Mouse (Mus musculus) embryo, embryonic 10.5 days (tissue): ENCODE data around the gene Tex45.

Experiments used
- DNase-seq: peaks from one replicate; pipeline ENCODE4 v3.0.0-alpha.2; 2015; ENCODE audit warnings: low spot score

The Tex45 gene

GRCm38 (mm10) chr8:3470562-3470961 is at the start of gene Tex45:
Gene Tex45 (plus strand): TSS chr8:3470862.
- DNase-seq, result no peak

- DNase-seq, result no peak
These were observed 49.2 kb upstream of the Tex45 start for GRCm38 (mm10) chr8:3421507-3421906.

- no peak for DNase-seq
These were observed 45.4 kb upstream of the Tex45 start for GRCm38 (mm10) chr8:3425217-3425616.

DNA sequence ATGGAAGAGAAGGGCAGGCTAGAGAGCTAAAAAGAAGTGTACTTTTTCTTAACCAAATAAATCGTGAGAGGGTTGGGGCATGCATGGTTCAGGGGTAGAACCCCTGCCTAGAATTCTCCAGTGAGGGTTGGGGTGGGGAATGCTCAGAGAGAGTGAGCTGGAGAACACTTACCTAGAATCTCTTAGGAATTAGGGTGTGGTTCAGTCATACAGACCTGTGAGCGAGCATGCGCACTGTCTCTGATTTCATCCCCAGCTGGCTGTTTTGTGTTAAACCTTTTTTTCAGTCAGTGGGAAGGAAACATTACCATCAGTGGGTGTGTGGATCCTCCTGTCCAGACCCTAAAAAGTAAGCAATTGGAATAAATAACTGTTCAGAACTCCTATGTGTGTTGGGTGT is 44.5 kb upstream of the Tex45 start:
- DNase-seq, result no peak

GRCm38 (mm10) chr8:3428426-3428825 is 42.2 kb upstream of the Tex45 start:
- DNase-seq, result no peak

DNA sequence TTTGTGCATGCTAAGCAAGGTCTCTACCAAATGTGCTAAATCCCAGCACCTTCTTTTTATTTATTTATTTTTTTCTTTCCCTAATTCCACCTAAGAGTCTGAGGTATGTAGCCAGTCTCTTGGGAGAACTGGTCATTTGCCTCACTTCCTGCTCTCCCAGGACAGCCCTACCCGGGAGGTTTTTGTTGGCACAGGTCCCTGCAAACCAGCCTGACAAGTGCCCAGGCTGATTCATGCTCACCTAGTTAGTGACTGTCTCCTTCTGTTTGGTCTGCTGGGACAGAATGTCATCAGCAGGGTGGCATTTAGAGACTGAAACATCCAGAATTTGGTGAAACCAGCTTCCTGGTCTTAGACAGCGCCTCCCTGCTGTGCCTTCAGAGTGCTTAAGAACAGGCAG is 40.7 kb upstream of the Tex45 start:
- DNase-seq, result no peak

GRCm38 (mm10) chr8:3431113-3431512 is 39.5 kb upstream of the Tex45 start:
- DNase-seq, result no peak

GRCm38 (mm10) chr8:3436492-3436891 is 34.2 kb upstream of the Tex45 start:
- no peak for DNase-seq

DNA sequence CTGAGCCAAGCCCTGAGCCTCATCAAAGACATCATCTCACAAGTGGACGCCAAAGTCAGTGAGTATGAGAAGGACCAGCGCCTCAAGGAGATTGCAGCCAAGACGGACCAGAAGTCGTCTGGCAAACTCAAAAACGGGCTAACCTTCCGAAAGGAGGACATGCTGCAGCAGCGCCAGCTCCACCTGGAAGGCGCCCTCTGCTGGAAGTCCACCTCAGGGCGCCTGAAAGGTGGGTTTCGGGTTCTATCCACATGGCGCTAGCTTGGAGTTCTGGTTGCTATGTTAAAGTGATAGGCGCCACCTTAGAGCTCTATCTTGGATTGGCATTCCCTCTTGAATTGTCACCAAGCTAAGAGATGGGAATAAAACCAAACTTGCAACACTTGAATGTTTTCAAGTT is 31.2 kb upstream of the Tex45 start:
- DNase-seq, result no peak

DNA sequence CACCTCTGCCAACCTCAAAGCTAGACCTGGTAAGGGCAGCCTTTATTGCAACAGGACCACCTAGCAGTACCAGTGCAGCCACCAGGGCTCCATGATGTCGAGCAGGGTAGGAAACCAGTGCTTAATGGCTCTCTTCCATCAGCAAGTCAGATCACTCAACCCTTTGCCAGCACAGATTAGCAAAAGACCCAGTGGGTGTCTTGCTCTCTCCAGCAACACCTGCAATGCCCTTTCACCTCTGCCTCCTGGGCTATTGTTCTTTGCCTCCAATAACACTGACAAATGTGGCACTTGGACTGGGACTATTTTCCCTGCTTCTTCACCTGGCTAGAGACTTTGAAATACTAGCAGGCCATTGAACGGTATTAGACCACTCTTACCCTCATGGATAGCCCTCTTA is 21.4 kb upstream of the Tex45 start:
- no peak for DNase-seq

GRCm38 (mm10) chr8:3450670-3451069 is 20.0 kb upstream of the Tex45 start:
- peak; percentile 79 for DNase-seq

DNA sequence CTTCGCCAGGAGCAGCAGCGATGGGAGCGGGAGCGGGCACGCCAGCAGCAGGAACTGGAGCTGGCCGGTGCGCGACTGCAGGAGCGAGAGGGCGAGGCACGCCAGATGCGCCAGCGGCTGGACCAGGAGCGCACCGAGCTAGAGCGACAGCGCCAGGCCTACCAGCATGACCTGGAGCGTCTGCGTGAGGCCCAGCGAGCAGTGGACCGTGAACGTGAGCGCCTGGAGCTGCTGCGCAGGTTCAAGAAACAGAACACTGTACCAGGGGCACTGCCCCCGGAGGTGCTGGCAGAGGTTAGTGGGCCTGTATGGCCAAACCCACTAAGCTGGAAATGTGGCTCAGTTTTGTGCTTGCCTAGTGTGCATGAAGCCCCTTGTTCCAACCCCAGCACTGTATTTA is 18.7 kb upstream of the Tex45 start:
- no peak for DNase-seq

- DNase-seq, result no peak
These were observed 7.4 kb upstream of the Tex45 start for GRCm38 (mm10) chr8:3463248-3463647.

DNA sequence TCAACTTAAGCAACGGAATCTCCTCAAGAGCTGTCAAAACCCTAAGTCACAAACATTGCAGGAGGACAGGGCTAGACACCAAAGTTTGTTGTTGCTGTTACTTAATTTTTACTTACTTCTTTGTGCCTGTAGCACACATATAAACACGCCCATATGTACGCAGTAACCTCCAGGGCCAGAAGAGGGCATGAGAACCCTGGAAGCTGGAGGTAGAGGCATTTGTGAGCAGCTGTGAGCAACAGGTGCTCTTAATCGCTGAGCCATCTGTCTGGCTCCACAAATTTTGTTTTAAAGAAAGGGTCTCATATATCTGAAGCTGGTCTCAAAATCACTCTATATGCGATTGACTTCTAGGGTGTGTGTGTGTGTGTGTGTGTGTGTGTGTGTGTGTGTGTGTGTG is 6.4 kb upstream of the Tex45 start:
- DNase-seq, result peak; percentile 76

DNA sequence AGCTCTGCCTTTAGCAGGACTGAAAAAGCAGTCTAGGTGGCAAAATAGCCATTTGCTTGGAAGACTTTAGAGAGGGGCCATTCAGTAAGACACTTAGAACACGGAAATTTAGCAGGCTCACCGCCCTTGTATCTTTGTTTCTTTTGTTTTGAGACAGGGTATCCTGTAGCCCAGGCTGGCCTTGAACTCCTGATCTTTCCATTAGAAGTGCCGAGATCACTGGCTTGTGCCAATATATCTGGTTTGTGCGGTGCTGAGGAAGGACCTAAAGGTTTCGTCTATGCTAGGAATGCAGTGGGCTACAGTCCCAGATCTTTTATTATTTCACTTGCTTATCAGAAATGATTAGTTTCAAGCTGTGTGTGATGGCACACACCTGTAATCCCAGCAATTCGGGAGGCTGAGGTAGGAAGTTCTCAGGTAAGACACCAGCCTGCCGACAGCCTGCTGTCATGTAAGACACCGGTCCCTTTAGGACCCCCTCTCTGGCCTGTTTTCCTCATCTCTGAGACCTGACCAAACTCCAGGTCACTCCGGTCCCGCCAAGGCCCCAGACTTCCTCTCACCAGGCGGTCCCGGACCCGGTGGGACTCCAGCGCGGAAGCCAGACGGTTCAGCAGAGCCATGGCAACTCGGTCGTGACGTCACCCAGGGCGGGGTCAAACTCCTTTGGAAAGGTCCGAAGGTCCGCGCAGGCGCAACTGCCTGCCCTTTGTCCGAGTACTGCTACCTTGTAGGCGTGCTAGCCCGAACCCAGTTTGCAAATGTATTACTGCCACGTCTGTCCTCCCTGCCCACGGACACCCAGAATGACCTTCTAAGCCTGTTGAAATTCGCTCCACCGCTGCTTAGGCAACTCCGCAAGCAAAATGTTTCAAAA is 3.4 kb upstream of the Tex45 start, which contains the start of gene Pex11g:
Gene Pex11g (minus strand): TSS at position 675 of the 880 bp plus-strand sequence.
- peak; percentile 99 for DNase-seq

- DNase-seq, result peak; percentile 32
These were observed 2.6 kb upstream of the Tex45 start for GRCm38 (mm10) chr8:3467886-3468545.

DNA sequence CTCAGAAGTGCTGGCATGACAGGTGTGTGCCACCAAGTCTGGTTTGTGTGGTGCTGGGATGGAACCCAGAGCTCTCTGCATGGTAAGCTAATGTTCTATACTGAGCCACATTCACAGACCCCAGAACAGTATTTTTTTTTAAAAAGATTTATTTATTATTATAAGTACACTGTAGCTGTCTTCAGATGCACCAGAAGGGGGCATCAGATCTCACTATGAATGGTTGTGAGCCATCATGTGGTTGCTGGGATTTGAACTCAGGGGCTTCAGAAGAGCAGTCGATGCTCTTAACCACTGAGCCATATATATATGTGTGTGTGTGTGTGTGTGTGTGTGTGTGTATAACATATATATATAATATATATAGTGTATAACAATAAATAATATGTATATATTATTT is 1.8 kb upstream of the Tex45 start:
- DNase-seq, result no peak

DNA sequence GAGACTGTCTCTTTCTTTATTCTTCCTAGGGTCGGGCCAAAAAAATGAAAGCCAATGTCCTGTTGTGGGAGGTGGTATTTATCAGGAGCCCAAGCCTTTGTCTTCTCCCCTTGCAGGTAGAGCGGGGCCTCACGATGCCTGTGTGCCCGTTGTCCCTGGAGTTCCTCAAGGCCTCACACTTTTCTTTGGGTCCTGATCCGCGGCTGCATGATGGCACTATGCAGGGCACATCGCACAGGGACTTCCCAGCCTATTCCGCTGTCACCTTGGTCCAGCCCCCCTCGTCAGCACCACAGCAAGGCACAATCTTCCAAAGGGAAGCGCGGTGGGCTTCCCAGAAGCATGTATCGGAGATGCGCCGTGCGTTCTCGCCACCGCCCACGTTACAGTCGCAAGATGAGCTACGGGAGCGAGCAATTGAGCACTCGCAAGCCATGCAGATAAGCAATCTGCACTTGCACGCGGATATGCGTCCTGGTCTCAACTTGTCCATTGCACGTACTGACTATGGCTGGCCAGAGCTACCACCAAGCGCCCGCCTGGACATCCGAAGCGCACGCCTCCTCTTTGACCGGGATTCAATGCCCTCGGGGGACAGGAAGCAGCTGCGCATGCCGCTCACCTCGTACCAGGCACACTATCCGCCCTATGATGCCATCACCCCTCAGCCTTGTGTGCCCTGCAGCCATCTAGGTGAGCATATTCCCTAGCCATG is 5.2 kb downstream of the Tex45 start:
- peak; percentile 44 for DNase-seq

DNA sequence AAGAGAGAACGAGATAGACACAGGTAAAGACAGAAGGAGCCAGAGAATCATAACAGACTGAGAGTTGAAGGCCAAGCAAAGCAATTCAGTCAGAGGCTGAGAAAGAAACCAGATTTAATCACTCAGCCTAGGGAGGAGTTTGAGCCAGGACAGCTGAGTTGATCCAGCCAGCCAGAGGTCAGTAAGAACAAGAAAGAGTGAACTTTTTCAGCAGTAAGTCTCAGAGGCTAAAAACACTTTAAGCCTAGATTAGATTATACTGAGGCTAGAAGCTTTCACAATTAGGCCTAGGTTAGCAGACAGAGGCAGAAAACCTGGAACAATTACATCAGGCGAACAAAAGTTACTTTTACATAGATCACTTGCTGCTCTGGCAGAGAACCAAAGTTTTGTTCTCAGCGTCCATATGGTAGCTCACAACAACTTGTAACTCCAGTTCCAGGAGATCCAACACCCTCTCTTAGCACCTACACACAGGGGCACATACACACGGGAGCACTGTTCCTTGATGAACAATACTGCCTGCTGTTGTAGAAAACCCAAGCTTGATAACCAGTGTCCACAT is 9.6 kb downstream of the Tex45 start:
- no peak for DNase-seq

DNA sequence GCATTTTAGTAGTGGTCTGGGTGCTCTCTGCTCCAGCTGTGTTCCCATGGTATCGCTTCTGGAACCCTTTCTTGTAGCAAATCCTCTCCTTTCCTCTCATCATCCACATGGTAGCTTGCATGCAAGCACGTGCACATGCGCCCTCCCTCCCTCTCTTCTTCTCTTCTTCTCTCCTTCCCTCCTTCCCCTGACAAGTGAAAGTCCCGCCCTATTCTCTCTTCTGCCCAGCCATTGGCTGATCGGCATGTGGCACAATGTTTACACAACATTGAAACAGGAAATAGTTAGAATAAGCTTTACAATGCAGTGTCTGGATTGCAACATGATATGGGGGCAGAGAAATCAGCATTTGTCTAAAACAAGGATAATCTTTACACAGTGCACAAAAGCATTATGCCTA is 10.9 kb downstream of the Tex45 start:
- no peak for DNase-seq

- DNase-seq, result no peak
These were observed 11.6 kb downstream of the Tex45 start for GRCm38 (mm10) chr8:3482240-3482740.

DNA sequence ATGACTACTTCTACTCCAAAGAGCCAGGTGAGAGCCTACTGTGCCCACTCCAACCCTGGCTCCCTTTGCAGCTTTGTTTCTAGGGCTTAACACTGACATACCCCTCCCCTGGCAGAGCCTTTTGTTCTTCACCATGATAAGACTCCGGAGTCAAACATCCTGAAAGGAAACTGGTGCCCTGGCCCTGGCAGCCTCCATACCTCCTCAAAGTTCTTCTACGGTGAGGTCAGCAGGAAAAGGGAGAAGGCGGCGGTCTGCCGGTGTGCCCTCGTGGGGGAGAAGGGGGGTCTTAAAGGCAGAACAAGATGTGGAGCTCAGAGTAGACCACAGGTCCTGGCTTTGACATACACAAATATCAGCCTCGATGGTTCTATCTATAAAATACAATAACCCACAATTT is 12.9 kb downstream of the Tex45 start:
- no peak for DNase-seq
